Mouse (Mus musculus) frontal cortex, postnatal 10 days (tissue): ENCODE results near the gene Cyba.

Source experiments
- DNase-seq, 2 experiments: peaks; one replicate each; pipeline ENCODE4 v3.0.0; 2022; ENCODE audit warnings: low spot score in 2 of 2, mixed read lengths in 1 of 2

The Cyba gene

DNA sequence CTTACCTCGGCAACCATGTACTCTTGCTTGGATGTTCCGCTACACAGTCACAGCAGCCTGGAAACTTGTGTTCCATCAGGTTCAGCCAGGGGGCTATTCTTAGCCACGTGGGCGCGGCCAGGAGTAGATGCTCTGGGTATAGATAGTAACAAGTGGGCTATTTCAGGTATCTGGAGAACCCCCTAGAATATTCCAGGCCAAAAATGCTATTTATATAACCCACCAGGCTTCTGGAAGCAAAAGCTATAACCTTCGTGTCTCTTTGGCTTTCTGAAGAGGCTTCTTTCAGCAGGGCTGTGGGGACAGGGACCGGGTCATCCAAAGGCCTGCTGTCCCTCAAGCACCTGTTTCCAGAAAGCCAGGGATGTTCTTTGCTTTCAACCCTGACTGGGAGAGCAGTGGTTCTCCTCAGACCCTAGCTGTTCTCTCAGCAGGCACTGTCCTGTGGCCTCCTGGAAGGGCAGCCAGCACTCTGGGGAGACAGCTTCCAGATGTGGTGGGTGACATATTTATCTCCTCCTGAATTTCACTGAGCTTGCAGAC is 18.5 kb upstream of the Cyba start:
- no peak for DNase-seq

GRCm38 (mm10) chr8:122445203-122445602 is 12.5 kb upstream of the Cyba start:
- DNase-seq, result no peak

- peak; percentile 74 to 79 for DNase-seq
These were observed 11.5 kb upstream of the Cyba start for GRCm38 (mm10) chr8:122444058-122444748.

- peak; percentile 99 to 100 for DNase-seq
These were observed 10.7 kb upstream of the Cyba start, which contains the start of gene Mvd for GRCm38 (mm10) chr8:122443262-122444006. Gene Mvd (minus strand): TSS chr8:122443422.

DNA sequence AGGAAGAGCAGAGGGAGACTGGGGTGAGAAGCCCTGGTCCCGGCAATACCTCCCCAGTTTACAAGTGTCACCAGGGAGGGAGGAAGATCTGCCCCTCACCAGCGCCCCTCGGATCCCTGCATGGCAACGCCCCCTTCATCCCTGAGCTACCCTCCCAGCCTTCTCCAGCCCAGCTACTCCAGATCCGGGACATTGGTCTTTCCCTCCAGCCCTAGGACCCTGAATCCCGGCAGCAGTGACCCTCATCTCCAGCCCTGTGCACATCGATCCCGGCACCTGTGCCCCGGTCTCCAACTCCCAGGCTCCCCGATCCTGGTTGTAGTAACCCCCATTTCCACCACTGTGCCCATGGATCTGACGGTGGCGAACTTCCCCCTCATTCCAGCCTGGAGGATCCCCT is 10.1 kb upstream of the Cyba start:
- no peak for DNase-seq

DNA sequence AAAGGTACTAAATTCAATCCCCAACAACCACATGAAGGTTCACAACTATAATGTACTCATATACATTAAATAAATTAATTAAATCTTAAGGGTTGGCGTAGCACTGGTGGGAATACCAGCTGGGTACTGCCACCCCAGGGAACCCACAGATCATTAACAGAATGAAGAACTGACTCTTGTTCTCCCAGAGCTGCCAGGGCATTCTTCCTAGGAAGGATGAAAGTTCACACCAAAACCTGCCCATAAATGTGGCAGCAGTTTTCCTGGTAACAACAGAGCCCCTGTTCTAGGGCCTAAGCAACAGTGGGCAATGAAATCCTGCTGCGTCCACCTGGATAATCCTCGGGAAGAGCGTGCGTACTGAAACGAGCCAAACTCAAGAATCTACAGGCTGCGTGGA is 9.6 kb upstream of the Cyba start:
- no peak for DNase-seq

DNA sequence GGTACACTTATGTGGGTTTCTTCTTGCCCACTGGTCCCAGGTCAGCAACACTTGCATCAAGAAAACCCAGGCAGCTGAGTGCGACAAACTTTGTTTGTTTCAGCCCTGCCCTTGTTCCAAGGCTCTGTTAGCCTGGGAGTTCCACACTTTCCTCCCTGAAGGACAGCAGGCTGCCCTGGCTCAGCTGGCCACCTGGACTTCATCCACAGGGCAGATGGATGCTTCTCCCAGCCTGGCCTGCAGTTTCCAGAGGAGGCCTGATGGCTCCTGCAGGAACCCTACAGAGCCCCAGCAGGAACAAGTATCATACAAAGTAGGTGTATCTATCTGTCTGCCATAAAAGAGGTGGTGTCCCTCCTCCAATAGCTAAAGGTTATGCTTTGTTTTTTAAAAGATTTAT is 8.6 kb upstream of the Cyba start:
- DNase-seq, result no peak

DNA sequence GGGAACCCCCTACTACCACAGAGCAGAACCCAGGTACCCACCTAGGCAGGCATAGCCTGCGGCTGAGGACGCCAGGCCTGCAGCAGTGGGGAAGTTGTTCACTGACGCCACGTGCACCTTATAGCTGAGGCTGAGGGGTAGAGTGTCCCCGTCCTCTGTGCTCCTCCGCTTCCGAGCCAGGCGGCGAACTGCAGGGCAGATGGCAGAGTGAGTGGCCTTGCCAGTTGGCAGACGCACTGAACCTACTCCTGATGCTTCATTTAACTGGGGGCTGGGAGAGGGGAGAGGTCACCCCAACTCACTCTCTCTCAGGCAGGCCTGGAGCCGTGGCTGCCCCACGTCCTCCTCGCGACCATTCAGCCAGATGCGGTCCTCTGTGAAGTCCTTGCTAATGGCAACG is 6.6 kb upstream of the Cyba start:
- DNase-seq, result no peak

GRCm38 (mm10) chr8:122437708-122438331 is 5.1 kb upstream of the Cyba start:
- DNase-seq, result no peak

- DNase-seq, result no peak
These were observed 3.9 kb upstream of the Cyba start for GRCm38 (mm10) chr8:122436586-122437125.

- no peak for DNase-seq
These were observed 3.4 kb upstream of the Cyba start for GRCm38 (mm10) chr8:122436146-122436545.

DNA sequence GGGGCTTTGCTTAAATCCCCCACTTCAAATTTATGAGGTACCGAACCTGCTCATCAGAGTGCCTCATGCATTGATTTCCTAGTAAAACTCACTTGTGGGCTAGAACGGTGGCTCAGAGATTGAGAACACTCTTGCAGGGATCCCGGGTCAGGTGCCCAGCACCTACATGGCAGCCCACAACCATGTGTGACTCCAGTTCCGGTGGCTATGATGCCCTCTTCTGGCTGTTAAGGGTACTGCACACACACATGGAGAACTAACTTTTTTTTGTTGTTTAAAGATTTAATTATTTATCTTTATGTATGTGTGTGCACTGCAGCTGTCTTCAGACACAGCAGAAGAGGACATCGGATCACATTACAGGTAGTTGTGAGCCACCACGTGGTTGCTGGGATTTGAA is 2.6 kb upstream of the Cyba start:
- DNase-seq, result no peak

DNA sequence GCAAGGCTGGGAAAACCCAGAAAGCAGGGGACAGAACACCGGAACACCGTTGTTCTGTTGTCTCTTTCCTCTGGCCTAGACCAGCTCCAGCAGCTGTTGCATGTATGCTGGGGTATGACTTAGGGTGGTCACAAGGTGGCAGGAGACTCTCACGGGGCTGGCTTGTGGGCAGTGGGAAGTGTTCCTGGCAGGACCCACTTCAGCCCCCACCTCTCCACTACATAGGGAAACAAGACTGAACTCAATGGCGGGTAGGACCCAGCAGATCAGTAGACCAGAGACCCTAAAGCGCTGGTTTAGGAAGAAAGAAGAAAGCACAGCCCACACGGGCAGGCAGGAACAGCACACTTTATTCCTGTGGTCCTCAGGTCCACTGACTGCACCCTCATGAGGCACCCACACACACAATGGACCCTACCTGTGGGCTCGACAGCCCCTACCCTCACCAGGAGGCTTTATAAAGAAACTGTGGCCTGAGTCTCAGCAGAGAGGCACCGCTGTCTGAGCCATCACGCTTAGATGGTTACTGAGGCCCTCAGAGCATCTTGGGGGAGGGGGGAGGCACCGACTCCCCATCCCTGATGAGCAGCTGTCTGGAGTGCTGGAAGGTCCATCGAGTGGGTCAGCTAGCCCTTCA is 657 bp upstream of the Cyba start:
- no peak for DNase-seq

DNA sequence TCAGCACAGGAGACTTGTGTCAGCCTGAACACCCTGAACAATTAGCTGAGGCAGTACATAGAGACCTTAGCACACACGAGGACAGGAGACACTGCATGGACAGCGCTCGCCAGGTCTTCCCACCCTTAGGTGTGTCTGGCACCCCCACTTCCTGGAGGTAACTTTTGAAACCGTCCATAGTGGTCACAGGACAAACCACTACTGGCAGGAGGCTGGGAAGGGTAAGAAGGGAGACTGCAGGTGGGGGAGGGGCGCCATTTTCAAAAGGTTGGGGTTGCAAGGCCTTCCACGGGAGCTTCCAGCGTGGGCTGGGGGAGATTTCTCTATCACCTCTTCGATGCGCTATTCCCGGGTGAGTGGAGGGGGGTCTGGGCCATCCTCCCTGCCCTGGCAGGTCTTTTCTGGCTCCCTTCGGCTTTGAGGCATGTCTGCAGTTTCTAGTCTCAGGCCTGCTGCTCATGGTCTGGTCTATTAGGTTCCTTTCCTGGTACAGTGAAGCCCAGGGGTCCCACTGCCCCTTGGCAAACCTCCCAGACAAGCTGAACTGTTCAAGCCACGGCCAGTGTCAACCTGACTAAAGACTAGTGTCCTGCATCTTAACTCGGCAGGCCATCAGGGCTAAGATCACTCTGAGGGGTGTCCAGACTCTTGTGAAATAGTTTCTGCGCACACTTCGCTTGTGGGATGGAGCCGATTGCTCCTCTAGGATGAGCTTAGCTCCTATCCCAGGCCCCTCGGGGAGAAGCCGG is 862 bp downstream of the Cyba start:
- no peak for DNase-seq

- DNase-seq, result no peak
These were observed 2.1 kb downstream of the Cyba start for GRCm38 (mm10) chr8:122430646-122431045.

- DNase-seq, result no peak
These were observed 2.6 kb downstream of the Cyba start for GRCm38 (mm10) chr8:122430058-122430636.

DNA sequence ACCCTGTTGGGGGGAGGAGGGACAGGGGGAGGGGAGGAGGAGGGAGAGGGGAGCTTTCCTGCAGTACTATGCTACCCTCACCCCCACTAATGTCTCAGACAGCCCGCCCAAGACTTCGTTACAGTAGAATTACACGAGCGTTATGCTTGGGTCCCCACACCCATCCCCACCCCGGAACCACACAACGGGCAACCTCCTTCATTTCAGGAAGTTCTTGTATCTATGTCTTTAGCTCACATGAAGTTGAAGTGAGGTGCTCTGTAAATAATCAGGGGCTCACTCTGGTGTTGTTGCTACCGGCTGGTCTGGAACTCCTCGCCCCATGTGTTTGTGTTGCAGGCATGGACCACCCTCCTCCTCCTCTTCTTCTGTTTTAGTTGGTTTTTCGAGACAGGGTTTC is 4.6 kb downstream of the Cyba start:
- DNase-seq, result no peak

DNA sequence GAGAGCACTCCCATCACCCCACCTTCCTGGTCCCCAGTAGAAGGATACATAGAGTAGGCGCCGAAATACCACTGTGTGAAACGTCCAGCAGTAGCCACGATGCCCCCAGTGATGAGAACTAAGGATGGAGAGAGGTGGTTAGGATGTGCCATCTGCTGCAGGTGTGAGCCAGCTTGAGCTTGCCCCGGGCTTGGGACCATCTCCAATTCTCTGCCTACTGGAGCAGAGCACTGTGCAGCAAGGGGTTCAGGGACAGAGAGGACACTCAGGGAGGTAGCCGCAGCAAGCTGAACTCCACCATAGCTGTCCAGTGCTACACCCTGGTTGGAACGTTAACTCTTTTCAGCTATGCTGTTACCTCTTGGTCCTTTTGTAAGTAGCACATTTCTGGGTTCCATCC is 5.1 kb downstream of the Cyba start:
- no peak for DNase-seq

DNA sequence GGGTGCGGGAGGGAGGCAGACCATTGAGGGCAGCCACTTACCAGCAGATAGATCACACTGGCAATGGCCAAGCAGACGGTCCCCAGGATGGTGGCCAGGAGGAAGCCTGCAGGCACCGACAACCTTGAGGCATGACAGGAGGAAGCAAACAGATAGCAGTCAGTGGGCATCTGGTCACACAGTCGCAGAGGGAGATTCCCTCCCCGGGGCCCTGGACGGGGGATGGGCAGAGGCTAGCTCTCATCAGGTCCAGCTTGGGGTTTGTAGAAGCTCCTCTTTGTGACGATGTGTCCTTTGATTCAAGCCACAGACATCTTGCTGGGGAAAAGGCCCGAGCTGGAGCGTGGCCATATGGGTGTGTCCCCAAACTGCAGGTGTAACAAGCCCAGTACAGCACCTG is 6.6 kb downstream of the Cyba start:
- no peak for DNase-seq

GRCm38 (mm10) chr8:122423659-122424058 is 9.1 kb downstream of the Cyba start:
- no peak for DNase-seq

DNA sequence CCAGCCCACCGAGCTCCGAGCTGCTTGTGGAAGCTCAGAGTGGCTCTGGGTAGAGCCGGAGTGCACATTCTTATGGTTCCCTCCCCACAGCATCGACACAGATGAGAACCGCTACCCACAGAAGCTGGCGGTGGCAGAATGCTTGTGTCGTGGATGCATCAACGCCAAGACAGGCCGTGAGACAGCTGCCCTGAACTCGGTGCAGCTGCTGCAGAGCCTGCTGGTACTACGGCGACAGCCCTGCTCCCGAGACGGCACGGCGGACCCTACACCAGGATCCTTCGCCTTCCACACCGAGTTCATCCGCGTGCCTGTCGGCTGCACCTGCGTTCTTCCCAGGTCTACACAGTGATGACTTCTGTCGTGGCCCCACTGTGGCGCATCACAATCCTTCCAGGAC is 9.5 kb downstream of the Cyba start:
- DNase-seq, result no peak
